Mouse (Mus musculus) spleen, postnatal 10 days (tissue): ENCODE data around the gene Lgr4.

Source experiments
- DNase-seq, 2 experiments: peaks; one replicate each; pipeline ENCODE4 v3.0.0; 2021 to 2022; ENCODE audit warnings: low spot score in 2 of 2

Lgr4 gene

DNA sequence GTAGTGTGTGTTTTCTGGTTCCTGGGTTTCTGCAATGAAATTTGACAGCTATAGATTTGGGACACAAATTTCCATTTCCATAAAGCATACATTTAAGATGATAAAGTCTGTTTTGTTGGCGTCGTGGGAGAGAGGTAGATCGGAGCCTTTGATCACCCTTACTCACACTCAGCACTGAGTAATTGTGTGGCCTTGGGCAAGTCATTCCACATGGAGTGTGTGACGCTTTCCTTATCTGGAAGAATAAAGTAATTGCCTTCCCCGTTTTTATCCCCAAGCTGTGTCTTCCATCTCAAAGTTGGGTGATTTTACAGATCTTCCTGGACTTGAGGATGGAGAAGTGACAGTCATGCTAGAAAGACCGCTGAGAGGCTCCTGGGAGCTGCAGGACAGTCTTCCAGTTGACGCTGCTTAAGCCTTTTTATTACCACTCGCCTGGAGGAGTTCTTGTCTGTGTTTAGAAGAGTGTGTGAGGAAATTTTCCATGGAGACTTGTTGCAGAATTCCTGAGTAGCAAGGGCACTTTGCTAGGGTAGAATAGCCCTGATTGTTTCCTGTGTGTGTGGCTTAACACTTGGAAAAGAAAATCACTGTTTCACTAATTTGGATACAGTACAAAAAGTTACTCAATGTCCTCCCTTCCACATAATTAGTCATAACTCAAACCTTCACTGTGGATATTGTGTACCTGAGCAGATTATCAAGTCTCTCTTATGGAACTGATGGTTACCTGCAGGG, 4.0 kb downstream of the Lgr4 start:
- DNase-seq: no peak

DNA sequence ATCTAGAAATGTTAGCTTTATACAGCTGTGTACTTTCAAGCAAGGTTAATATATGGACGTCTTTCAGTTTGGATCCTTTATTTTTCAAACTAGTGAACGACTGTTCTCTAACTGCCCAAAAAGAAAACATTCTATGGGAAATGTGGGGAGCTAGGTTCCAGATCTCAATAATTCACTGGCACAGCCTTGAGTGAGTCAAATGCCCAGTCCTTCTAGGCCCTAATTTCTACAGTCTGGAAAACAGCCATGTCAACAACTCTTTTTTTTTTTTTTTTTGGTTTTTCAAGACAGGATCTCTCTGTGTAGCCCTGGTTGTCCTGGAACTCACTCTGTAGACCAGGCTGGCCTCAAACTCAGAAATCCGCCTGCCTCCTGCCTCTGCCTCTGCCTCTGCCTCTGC, 4.9 kb downstream of the Lgr4 start:
- DNase-seq: no peak

DNA sequence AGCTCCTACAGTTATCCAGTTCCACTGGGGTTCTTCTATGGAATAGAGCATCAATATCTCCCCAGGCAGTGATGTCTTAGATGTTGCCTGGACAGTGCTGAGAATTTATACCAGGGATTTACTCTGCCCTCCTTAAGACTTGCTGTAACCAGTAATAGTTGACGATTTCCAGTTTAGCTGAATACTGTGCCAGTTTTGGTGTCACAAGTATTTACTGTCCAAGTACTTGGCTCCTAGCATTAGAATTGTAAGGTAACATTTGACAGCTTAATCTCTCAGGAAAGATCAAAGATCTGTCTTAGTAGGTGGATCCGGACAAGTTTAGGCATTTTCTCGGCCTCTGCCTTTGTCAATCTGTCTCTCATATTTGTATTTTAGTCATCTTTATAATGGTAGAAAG, 5.6 kb downstream of the Lgr4 start:
- no peak for DNase-seq

DNA sequence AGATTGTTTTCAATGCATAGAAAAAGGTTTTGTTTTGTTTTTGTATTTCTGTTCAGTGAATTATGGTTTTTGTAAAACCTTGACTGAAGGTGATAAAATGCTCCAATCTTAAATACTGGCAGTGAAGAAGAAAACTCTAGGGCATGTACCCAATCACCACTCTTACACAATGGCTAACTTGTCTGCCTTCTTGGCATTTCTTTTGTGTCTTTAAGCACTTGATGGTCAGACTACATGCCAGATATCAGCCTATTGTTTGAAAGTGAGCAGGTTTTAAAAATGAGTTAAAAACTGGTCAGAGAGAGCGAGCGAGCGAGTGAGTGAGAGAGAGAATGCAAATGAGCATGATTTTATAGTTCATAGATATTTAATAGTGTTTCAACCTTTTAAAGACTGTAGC, 6.5 kb downstream of the Lgr4 start:
- DNase-seq: no peak

DNA sequence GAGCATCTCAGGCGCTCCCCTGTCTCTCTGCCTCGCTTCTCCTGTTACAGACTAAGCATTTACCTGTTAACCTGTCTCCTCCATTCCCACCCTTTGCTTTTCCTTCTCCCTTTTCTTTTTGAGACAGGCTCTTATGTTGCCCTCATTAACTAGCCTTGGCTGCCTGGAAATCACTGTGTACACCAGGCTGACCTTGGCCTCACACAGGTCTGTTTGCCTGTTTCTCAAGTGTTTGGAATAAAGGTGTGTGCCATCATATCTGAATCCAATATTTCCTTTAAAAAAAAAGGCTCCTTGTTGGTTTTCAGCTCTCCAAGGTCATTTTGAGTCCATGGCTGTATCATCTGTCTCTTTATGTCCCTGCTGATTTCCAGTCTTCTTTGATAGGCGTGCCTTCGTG, 9.5 kb downstream of the Lgr4 start:
- DNase-seq: no peak

DNA sequence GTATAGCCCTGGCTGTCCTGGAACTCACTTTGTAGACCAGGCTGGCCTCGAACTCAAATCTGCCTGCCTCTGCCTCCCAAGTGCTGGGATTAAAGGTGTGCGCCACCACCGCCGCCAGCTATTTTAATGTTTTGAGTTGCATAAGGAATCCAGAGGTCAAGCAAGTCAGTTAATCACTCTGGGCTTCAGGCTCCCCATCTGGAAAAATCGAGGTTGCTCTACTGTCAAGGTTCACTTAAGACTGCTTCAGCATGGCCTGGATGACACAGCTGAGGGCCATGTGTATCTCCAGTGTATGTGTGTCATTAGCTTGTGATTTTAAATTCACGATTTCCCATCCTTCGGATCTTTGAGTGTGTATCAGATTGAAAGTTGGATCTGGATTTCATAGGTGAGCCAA, 10.0 kb downstream of the Lgr4 start:
- DNase-seq: no peak

DNA sequence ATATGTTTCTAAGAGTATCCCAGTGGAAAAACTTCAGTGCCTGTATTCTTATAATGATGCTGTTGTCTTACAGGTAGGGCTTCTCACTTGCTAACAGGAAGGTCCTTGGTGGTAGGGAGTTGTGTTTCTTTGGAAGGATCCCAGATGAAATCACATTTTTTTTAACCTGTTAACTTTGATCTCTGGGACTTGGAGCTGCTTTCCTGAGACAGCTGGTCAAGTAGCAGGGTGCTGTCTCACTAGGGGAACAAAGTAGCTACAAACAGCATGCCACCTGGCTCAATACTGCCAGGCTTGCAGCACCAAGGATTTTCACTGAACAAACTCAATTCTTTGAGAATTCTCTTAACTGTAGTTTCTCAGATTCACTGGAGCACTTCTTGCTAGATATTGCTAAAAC, 10.4 kb downstream of the Lgr4 start:
- no peak for DNase-seq

DNA sequence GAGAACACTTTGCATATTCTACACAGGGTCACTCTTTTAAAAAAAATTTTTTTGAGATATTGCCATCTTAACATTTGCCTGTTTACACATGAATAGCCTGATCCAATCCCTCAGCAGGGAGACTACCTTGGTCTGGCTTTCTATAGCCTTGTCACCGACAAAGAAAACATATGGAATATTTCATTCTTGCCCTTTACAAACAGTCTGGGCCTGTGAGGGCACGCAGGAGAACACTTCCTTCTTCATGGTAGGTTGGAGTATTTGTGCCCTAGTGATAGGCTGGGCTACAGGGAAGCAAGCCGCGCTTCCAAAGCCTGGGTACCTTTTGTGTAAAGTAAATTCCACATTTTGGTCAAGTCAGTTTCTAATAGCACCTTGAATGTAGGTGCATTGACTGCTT, 11.3 kb downstream of the Lgr4 start:
- no peak for DNase-seq

DNA sequence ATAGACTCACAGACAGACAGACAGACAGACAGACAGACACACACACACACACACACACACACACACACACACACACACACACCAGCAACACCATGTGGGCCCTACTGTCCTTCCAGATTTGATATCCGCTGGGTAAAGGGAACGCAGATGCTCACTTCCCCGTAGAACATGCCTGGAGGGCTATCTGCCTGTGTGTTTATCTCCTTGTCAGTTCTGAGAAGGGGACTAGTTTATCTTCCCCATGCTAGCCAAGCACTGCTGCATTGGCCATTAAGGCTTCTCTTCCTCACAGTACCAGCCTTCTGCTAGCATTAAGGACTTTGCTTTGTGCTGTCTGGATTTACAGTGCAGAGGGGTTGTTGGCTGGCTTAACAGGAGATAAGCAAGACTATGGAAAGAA, 11.8 kb downstream of the Lgr4 start:
- DNase-seq: no peak

DNA sequence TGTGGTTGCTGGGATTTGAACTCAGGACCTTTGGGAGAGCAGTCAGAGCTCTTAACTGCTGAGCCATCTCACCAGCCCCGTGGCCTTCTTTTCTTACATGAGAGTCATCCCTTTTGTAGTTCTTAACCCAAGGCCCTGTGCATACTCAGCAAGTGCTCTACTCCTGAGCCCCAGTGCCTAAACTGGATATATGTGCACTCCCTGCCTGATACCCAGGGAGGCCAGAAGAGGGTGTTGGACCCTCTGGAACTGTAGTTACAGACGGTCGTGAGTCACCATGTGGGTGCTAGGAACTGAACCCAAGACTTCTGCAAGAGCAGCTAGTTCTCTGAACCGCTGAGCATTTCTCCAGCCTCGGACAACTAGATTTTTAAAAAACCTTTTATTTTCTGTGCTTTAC, 12.9 kb downstream of the Lgr4 start:
- DNase-seq: no peak

DNA sequence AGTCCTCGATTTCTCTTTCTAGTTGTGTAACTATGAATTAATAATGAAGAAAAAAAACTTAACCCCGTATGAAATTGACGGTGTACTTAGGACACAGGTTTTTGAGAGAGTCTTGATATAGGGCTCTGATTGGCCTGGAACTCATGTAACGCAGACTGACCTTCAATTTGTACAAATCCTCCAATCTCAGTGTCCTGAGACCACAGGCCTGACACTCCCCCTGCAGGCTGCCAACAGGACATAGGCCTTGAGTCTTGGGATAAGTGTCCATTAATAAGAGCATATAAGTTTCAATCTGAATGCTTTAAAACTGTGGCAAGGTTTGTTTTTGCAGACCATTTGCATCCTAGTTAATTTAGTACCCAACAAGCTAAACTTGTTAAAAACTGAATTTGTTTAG, 13.3 kb downstream of the Lgr4 start:
- DNase-seq: no peak

DNA sequence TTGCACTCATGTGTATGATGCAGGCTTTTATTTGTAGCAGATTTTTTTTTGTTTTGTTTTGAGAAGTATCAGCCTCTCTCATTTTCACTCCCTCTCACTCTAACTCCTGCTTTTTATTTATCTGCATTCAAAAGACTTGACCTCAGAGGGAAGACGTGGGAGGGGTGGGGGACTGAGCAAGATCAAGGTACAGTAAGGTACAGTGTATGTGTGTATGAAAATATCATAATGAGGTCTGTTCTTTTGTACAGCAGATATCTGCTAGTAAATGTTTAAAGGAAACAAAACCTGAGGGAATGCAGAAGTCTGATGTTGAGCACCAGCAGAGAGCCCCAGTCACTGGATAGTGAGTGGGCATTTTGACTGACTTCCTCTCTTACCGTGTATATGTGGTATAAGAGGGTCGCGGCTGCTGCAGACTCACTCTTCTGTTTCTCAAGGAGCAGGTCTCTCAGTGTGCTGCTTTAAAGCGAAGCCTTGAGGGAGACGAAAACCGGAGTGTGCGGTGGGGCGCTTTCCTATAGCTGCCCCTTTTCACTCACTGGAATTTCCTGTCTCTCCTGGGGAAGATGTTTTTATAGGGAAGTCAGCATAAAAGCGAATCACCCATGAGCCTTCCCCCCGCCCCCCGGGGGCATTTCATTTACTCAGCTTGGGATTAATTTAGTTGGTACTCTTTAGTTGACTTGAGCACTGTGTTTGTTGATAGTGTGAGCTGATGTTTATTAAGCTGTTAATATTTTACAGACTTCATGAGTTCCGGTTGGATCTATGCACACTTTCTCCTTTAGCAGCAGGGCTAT, 14.7 kb downstream of the Lgr4 start:
- DNase-seq: no peak

DNA sequence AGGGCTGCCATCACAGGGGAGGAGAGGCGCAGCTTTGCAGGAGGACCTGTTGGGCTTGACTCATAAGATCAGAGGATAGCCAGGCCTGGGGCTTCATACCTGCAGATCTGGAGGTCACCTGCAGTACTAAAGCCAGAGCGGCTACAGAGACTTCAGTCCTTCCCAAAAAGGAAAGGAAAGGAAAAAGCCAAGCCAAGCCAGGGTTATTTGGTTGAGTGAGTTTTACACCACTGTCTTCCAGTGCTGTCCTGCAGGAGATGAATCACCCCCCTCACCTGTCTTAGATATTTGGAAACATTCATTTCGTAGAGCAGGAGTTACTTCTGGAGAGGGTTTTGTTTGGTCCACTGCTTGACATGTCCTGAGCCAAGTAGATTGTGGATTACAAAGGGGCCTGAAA, 15.7 kb downstream of the Lgr4 start:
- no peak for DNase-seq

DNA sequence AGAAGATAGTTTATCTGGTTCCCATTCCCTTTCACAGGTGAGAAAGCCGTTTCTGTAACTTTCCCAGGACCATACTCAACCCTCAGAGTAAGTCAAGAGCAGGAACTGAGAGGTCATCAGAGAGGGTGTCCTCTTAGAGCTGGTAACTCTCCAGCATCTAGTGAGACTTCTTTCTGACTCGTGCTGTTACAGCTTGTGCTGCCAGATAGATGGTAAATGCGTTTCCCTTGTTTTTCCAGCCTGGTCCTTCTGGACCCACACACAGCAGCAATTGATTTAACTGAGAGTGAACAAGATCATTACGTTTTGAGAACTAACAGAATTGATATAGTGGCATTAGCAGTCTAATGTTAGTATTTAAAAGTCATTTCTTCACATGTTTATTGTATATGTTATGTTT, 16.6 kb downstream of the Lgr4 start:
- DNase-seq: no peak

DNA sequence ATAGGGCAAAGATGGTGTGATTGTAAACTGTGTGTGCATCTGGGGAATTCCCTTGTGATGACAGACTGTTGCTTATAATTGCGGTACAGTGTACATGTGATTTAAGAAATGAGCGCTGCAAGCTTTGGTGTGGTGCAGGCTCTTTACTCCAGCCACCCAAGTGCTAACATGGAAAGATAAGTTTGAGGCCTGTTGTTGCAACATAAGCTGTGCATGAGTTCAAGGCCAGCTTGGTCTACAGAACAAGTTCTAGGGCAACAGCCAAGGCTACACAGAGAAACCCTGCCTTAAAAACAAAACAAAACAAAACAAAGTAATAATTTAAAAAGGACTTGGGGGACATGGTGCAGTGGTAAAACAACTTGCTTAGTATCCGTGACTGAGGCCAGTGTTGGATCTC, 17.7 kb downstream of the Lgr4 start:
- no peak for DNase-seq

DNA sequence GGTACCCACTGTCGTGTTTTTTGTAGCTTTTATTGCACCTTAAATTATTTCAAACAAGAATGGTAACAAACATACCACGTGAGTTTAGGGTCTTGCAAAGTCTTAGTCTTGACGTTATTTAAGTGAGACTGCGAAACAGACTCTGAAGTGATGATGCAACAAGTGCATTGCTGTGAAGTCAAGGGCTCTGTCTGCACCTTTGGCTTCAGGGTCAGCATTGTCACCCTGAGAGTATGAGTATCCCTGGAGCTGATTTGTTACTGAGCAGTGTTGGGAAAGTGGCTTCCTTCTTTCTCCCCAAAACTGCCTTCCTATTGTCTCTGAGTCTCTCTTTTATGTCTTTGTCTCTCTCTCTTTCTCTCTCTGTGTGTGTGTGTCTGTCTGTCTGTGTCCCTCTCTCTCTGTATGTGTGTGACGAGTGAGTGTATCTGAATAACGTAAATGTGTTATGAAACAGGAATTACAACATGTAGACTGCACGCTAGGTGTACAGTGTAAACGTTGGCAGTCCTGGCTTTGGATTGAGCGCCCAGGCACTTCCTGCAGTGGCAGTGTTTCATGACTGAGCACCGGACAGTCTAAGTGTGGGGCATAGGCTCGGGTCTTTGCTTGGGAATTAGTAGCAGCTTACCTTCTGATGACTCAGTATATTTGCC, 18.4 kb downstream of the Lgr4 start:
- no peak for DNase-seq

DNA sequence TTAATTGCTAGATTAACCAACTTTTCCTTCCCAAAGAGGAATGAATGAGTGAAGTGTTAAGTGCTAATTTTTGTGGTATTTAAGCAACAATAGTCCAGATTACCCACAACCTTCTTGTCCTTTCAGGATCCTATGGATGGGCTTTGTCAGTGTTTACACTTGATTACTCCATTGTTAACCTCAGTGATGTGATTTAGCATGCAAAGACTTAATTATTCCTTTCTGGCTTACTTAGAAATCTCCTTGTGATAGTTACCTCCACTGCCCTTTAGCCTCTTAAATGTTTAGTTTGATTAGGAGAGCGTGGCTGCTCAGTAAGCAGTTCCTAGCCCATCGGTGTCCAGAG, 18.9 kb downstream of the Lgr4 start:
- DNase-seq: no peak

DNA sequence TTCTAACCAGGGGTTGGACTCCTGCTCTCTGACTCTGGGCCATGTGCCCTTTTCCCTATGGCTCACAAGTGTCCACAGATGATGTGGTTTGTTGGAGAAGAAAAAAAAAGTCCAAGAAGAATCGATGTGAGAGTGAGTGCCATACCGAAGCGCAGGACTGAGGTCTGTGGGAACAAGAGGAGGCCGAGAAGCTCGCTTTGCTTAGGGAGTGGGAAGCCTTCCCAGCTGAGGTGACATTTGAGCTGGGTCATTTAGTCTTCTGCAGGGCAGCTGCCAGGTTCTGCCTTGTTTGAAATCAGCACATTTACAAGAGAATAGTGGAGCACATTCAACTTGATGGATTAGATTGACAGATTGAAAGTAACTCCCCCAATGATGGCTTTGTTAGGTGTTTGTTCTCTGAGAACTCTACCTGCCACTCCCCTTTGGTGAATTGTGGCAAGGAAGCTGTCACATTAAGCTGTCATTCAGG, 24.6 kb downstream of the Lgr4 start:
- no peak for DNase-seq

DNA sequence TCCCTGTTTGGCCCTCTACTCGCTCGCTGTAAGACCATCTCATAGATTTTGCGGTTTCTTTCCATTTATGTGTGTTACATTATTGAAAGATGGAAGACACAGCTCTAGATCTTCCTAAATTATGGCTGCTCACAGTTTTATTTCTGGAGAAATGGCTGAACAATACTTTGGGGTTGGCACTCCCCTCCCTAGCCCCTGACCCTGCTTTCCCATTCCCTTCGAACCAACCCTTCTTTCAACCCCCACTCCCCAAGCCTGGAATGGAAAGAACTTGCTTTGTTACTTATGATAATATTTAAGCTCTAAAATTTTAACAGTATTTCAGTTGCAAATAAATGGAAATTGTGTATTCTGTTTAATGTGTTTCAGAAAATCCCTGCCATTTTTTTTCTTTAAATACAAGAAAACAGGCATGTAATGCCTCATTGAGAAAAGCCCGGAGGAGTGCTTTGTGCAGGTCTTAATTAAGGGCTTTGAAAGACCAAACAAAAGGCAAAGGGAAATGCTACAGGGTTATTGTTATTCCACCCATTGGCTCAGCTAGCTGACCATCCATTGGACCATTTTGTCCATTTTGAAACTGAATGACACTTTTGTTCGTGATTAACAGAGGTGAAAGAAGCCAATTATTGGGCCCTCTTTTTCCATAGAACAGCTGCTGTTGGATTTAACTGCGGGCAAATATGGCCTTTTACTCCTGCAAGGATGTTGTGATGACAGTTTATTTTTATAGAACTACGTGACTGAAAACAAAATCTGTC, 25.5 kb downstream of the Lgr4 start:
- DNase-seq: no peak

DNA sequence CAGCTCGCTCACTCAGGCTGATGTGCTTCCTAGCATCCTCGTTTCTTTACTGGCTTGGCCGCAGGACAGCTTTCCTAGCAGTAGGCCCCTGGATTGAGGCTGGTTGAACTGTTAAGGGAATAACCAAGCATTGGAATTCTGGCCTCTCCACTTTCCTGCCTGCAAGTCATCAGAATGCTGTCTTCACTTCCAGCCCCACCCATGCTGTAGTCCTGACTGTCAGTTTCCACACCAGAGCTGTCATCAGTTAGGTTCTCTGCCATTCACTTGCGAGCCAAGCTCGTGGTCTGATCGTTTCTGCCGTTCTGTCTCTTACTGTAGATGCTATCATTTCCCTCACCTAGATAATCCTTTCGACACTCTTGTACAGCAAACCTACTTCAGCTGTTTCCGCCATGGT, 27.5 kb downstream of the Lgr4 start:
- DNase-seq: no peak

DNA sequence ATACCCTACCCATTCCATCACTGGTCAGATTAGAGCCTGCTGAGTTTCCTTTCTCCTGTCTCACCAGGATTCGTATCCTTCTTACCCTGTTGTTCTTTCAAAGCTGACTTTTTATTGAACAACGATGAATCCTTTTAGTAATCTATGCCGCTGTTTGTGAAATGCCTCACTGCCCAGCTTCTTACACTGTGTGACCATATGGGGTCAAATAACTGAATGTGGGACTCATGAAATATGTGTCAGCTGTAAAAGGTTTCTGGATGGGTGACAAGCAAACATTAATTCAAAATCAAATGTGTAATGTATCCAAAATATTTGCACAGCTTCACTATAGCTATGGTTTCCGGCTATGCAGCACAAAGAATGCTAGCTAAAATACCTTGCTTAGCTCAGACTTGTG, 28.1 kb downstream of the Lgr4 start:
- DNase-seq: no peak

DNA sequence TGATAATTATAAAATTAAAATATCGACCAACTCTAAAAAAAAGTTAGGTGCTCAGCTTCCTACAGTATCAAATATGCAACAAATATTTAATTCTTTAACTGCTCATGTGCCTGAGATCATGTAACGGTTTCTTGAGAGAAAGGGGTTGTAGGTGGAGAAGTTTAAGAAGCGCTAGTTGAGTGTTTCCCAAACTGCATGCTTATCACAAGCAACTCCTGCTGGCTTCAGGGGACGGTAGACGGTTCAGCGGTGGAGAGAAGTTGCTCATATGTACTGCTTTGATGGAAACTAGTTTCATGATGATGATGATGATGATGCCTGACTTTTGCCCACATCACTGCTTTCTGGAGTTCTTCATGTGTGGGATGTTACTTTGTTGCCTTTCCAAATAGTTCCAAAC, 29.0 kb downstream of the Lgr4 start:
- DNase-seq: no peak
